Mouse (Mus musculus): ENCODE data around the gene Rtraf. TPM values are rescaled to one million over a fixed set of nuclear protein-coding genes. Genes with fewer than 3 reads are reported as not detected.
"Not testable (repeated sequence)": the region's sequence is repeated elsewhere in the genome, so short reads cannot be mapped to it uniquely, and the experiment has no call there.

The Rtraf gene
- polyA plus RNA-seq (2014; fragmentation: Nextera tagmentation; extraction: Ambion mirVana), result 268 and 277 TPM in 2 replicates

DNA sequence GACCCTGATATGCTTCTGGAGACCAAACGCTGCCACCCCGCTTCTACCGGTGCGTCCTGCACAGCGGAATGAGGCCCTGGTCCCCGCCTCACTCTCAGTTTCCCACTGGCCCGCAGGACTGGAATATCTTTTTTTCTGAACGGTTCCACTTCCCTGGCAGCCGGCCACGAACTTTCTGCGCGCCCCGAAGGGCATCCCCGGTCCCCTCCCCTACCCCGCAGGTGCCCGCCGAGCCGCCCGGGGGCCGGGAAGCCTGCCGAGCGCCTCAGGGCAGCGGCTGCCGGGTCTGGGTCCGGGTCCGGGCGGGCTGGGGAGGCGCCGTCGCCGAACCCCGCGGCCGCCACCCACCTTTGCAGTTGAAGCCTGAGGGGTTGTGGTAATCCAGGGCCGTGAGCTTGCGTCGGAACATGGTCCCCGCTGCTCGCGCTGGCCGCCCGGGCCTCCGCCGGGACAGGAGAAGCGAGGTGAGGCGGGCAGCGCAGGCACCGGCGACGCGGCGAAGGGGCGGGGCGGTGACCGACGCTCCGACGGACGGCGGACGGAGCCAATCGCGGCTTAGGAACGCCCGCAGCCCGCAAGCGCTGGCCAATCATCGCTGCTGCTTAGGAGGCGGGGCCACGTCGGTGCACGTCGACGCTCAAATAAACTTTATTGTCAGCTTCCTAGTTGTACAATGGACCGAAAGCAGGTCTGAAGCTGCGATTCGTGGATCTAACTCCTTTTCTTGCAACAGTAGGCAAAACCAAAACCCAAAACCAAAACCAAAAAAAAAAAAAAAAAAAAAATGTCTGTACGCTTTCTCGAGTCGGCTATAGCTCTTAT, at the start of gene Rtraf:
Gene Rtraf (minus strand): TSS at position 504 of the 822 bp plus-strand sequence.
- peak within 1 kb of the TSS; percentile 96 for H3K4me3 ChIP-seq (ENCODE audit: low read depth, low read length)
- no peaks in the 10 kb centered on the region for H3K27me3 ChIP-seq (ENCODE audit: control insufficient read depth, insufficient read depth, low read length)
- peak within 1 kb of the TSS; percentile 88 for H3K9ac ChIP-seq (ENCODE audit: low read depth, low read length)
- ATAC-seq (ENCODE audit: low FRiP score), result peak; percentile 97
- H3K4me1 ChIP-seq (replicated peaks; ENCODE audit: control insufficient read depth, insufficient read depth, low read length), result no peaks in the 10 kb centered on the region
- WGBS, result 2% methylated on average over 73 of the region's 80 CpGs
- H3K9me3 ChIP-seq (ENCODE audit: control insufficient read depth, low read length), result no peaks in the 10 kb centered on the region
- 0 out of 2 replicates have a peak, but pooled peaks cover 4% of the 10 kb centered on the region for H3K36me3 ChIP-seq (ENCODE audit: control insufficient read depth, insufficient read depth, low read length)
- H3K27ac ChIP-seq (ENCODE audit: low read depth, low read length), result peak within 1 kb of the TSS; percentile 76
- peak; percentile 97 for DNase-seq (ENCODE audit: low spot score)
- H3K4me2 ChIP-seq (replicated peaks; ENCODE audit: low read depth, low read length), result peak within 1 kb of the TSS; percentile 74

DNA sequence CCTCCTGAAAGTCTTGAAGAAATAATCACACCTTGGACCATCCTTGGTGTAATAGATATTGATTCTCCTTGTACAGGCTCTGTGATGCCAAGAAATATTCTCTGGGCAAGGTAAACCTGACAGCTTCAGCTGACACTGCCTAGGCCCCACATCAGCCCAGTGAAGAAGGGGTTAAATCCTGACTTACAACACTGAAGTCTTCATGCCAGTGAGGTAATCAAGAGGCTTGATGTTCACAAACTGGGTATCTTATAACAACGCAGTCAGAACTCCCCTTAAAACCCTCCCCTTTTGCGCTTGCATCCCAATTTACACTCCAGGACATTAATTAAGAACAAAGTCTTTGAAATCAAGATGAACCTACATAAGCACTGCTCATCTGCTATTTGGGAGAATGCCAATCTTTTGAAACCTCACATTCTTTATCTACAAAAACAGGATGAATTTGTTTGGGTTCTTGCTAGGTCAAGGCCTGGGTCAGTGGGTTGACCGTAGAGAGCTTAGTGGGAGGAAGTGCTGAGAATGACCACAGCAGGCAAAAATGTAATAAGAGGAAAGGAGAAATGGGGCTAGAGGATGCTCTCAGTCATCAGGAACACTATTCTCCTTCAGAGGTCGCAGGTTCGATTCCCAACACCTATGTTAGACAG, 43.8 kb upstream of the Rtraf start:
- no peak overlapping the region for H3K4me3 ChIP-seq (ENCODE audit: low read depth, low read length)
- no peaks in the 10 kb centered on the region for H3K36me3 ChIP-seq (ENCODE audit: control insufficient read depth, insufficient read depth, low read length)
- no peaks in the 10 kb centered on the region for H3K4me1 ChIP-seq (replicated peaks; ENCODE audit: control insufficient read depth, insufficient read depth, low read length)
- ATAC-seq (ENCODE audit: low FRiP score), result no peak
- WGBS, result 67% methylated on average over 5 of the region's 5 CpGs
- no peak overlapping the region for H3K27ac ChIP-seq (ENCODE audit: low read depth, low read length)
- no peak overlapping the region for H3K9ac ChIP-seq (ENCODE audit: low read depth, low read length)
- DNase-seq (ENCODE audit: low spot score), result no peak
- H3K4me2 ChIP-seq (replicated peaks; ENCODE audit: low read depth, low read length), result no peak overlapping the region
- H3K27me3 ChIP-seq (ENCODE audit: control insufficient read depth, insufficient read depth, low read length), result no peaks in the 10 kb centered on the region
- no peaks in the 10 kb centered on the region for H3K9me3 ChIP-seq (ENCODE audit: control insufficient read depth, low read length)

DNA sequence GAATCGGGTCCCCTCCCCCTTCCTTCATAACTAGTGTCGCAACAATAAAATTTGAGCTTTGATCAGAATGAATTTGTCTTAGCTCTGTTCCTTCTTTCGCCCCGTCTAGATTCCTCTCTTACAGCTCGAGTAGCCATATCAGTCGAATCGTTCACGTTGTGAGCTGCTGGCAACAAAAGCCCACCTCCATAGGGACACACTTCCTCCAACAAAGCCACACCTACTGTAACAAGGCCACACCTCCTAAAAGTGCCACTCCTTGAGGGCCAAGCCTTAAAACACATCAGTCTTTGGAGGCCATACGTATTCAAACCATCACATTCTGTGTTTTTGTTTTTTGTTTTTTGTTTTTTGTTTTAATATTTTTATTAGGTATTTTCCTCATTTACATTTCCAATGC, 41.5 kb upstream of the Rtraf start:
- not testable (repeated sequence) for H3K4me3 ChIP-seq (ENCODE audit: low read depth, low read length); DNase-seq (ENCODE audit: low spot score); H3K4me2 ChIP-seq (replicated peaks; ENCODE audit: low read depth, low read length); H3K27me3 ChIP-seq (ENCODE audit: control insufficient read depth, insufficient read depth, low read length); H3K4me1 ChIP-seq (replicated peaks; ENCODE audit: control insufficient read depth, insufficient read depth, low read length); H3K9ac ChIP-seq (ENCODE audit: low read depth, low read length); H3K27ac ChIP-seq (ENCODE audit: low read depth, low read length); ATAC-seq (ENCODE audit: low FRiP score); H3K36me3 ChIP-seq (ENCODE audit: control insufficient read depth, insufficient read depth, low read length); H3K9me3 ChIP-seq (ENCODE audit: control insufficient read depth, low read length)
- 86% methylated on average over 9 of the region's 9 CpGs for WGBS

DNA sequence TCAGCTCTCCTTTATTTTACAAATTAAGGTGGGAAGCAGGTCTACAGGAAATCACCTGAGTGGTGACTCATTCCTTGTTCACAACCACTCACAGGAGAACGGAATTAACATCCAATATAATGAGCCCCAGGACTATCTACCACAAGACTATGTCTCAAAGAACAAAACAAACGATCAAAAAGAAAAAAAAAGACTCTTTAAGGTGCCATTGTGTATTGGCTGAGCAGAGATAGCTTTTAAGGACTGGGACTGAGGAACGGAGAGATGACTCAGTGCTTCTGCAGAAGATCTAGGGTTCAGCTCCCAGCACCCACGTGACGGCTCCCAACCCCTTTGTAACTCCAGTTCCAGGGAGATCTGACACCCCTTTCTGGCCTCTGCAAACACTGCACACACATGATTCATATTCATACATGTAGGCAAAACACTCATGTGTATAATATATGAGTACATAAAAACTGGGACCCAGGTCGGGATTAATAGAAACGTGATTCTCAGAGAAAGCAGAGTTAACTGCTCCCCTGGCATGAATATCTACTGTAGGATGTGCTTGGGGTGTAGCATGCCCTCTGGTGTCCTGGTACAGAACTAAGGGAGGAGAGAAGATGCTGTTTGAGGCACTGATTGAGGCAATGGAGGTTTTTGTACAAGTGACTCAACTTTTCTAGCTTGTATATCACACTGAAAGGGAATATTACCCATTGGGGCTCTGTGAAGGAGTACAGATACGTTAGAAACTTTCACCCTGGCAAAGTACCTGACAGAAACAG, 37.9 kb upstream of the Rtraf start:
- ATAC-seq (ENCODE audit: low FRiP score) (no peak), DNase-seq (ENCODE audit: low spot score) (no peak)
- Histone ChIP-seq H3K9ac (ENCODE audit: low read depth, low read length) (no peak overlapping the region), H3K27ac (ENCODE audit: low read depth, low read length) (no peak overlapping the region), H3K4me3 (ENCODE audit: low read depth, low read length) (no peak overlapping the region), H3K4me1 (replicated peaks; ENCODE audit: control insufficient read depth, insufficient read depth, low read length) (no peaks in the 10 kb centered on the region), H3K36me3 (ENCODE audit: control insufficient read depth, insufficient read depth, low read length) (no peaks in the 10 kb centered on the region), H3K9me3 (ENCODE audit: control insufficient read depth, low read length) (no peaks in the 10 kb centered on the region), H3K27me3 (ENCODE audit: control insufficient read depth, insufficient read depth, low read length) (no peaks in the 10 kb centered on the region), H3K4me2 (replicated peaks; ENCODE audit: low read depth, low read length) (no peak overlapping the region)
- 85% methylated on average over 8 of the region's 8 CpGs for WGBS

DNA sequence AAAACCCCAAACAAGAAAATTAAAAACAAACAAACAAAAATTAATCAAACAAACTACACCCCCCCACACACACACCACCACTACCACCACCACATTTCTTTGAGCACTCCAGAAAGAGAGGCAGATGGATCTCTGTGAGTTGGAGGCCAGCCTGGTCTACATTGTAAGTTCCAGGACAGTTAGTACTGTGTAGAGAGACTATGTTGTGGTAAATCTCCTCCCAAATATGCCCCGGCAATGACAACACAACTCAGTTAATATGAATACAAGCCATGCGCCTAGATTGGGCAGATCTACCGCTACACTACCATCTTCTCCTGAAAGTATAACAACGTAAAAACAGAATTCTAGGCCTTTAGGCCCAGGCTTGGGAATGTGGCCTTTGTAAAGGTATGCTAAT, 36.7 kb upstream of the Rtraf start:
- H3K36me3 ChIP-seq (ENCODE audit: control insufficient read depth, insufficient read depth, low read length), result no peaks in the 10 kb centered on the region
- H3K4me1 ChIP-seq (replicated peaks; ENCODE audit: control insufficient read depth, insufficient read depth, low read length), result no peaks in the 10 kb centered on the region
- WGBS, result 93% methylated on average over 4 of the region's 4 CpGs
- no peak overlapping the region for H3K4me3 ChIP-seq (ENCODE audit: low read depth, low read length)
- no peak overlapping the region for H3K9ac ChIP-seq (ENCODE audit: low read depth, low read length)
- no peaks in the 10 kb centered on the region for H3K27me3 ChIP-seq (ENCODE audit: control insufficient read depth, insufficient read depth, low read length)
- no peak overlapping the region for H3K4me2 ChIP-seq (replicated peaks; ENCODE audit: low read depth, low read length)
- ATAC-seq (ENCODE audit: low FRiP score) (no peak), DNase-seq (ENCODE audit: low spot score) (no peak)
- H3K9me3 ChIP-seq (ENCODE audit: control insufficient read depth, low read length), result no peaks in the 10 kb centered on the region
- no peak overlapping the region for H3K27ac ChIP-seq (ENCODE audit: low read depth, low read length)

DNA sequence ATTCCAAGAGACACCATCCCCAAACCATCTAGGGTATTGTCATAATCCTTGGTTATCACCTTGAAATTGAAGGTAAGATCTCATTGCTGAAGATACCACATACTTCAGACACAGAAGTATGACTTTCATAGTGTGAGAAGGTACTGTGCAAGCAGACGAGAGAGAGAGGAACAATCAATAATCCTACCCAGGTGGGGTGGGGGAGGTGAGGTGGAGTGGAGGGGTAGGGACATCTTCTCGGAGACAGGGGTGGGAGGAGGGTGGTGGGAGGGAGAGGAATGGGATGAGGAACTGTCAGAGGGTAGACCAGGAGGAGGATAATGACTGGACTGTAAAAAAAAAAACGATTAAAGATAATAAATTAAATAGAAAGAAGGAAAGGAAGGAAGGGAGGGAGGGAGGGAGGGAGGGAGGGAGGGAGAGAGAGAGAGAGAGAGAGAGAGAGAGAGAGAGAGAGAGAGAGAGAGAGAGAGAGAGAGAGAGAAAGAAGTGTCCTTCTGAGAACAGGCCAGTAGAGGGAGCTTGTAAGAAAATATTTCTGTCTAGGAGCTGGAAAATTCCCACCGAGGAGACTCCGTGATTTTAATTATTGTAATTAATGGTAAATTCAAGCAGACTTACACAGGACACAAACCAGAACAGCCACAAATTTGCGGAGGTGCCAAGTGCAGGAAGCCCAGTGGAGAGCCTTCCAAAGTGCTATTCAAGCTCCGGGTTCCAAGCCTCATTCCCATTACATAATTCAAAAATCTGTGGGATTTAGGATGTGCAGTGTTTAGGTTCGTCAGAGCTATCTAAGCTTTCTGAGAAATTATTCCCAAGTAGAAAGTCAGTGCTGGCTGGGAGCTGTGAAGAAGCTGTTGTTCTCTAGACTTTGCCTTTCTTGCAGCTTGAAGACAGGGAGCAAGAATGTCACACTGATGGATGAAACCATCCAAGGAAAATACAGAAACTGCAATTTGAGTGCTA, 35.5 kb upstream of the Rtraf start:
- Histone ChIP-seq H3K36me3 (ENCODE audit: control insufficient read depth, insufficient read depth, low read length) (no peaks in the 10 kb centered on the region), H3K4me1 (replicated peaks; ENCODE audit: control insufficient read depth, insufficient read depth, low read length) (no peaks in the 10 kb centered on the region), H3K27me3 (ENCODE audit: control insufficient read depth, insufficient read depth, low read length) (no peaks in the 10 kb centered on the region), H3K9ac (ENCODE audit: low read depth, low read length) (no peak overlapping the region), H3K27ac (ENCODE audit: low read depth, low read length) (no peak overlapping the region), H3K4me3 (ENCODE audit: low read depth, low read length) (no peak overlapping the region), H3K4me2 (replicated peaks; ENCODE audit: low read depth, low read length) (no peak overlapping the region), H3K9me3 (ENCODE audit: control insufficient read depth, low read length) (no peaks in the 10 kb centered on the region)
- peak; percentile 31 for DNase-seq (ENCODE audit: low spot score)
- 59% methylated on average over 8 of the region's 8 CpGs for WGBS
- no peak for ATAC-seq (ENCODE audit: low FRiP score)

DNA sequence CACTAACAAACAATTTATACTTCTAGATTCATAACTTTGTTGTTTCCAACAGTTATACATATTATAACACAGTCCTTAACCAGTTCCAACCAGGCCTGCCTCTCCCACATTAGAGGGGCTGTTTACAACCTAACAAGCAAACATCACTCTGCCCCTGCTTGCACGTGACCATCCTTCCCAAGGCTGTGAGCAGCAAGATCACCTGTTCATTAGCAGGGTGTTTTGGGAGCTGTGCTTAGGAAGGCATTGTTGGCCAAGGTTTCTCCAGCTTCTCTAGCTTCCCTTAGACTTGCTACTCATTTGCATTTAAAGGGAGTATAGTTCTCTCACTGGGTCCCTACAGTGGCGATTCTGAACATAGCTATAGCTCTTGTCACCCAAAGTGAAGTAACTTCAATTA, 34.7 kb upstream of the Rtraf start:
- no peaks in the 10 kb centered on the region for H3K4me1 ChIP-seq (replicated peaks; ENCODE audit: control insufficient read depth, insufficient read depth, low read length)
- H3K4me3 ChIP-seq (ENCODE audit: low read depth, low read length), result no peak overlapping the region
- no peak overlapping the region for H3K27ac ChIP-seq (ENCODE audit: low read depth, low read length)
- no peaks in the 10 kb centered on the region for H3K9me3 ChIP-seq (ENCODE audit: control insufficient read depth, low read length)
- no peak for DNase-seq (ENCODE audit: low spot score)
- no peak overlapping the region for H3K9ac ChIP-seq (ENCODE audit: low read depth, low read length)
- WGBS, result 86% methylated on average over 2 of the region's 2 CpGs
- H3K27me3 ChIP-seq (ENCODE audit: control insufficient read depth, insufficient read depth, low read length), result no peaks in the 10 kb centered on the region
- H3K36me3 ChIP-seq (ENCODE audit: control insufficient read depth, insufficient read depth, low read length), result no peaks in the 10 kb centered on the region
- ATAC-seq (ENCODE audit: low FRiP score), result no peak
- H3K4me2 ChIP-seq (replicated peaks; ENCODE audit: low read depth, low read length), result no peak overlapping the region

DNA sequence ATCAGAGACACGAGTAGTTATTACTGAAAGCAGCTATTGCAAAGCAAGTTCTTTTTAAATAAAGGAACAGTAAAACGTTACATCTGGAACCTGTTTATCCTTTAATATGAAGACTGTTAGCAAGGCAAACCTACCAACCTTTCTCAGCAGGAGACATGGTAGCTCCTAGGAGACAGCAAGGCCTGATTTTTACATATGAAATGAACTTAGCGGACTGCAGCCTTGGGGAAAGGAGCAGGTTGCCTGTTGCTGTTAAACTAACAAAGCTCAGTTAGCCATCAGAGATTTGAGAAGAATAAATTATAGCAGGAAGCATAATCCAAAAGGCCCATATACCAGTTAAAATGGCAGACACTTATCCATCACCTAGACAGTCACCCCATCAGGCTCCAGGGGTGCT, 29.8 kb upstream of the Rtraf start:
- no peak overlapping the region for H3K27ac ChIP-seq (ENCODE audit: low read depth, low read length)
- H3K4me1 ChIP-seq (replicated peaks; ENCODE audit: control insufficient read depth, insufficient read depth, low read length), result no peaks in the 10 kb centered on the region
- H3K9ac ChIP-seq (ENCODE audit: low read depth, low read length), result no peak overlapping the region
- no peaks in the 10 kb centered on the region for H3K36me3 ChIP-seq (ENCODE audit: control insufficient read depth, insufficient read depth, low read length)
- WGBS, result 35% methylated on average over 3 of the region's 3 CpGs
- no peaks in the 10 kb centered on the region for H3K9me3 ChIP-seq (ENCODE audit: control insufficient read depth, low read length)
- ATAC-seq (ENCODE audit: low FRiP score) (no peak), DNase-seq (ENCODE audit: low spot score) (no peak)
- no peaks in the 10 kb centered on the region for H3K27me3 ChIP-seq (ENCODE audit: control insufficient read depth, insufficient read depth, low read length)
- no peak overlapping the region for H3K4me3 ChIP-seq (ENCODE audit: low read depth, low read length)
- H3K4me2 ChIP-seq (replicated peaks; ENCODE audit: low read depth, low read length), result no peak overlapping the region

Measured in hindbrain, embryonic 11.5 days (tissue).